Mouse (Mus musculus) mesoderm, embryonic 11.5 days (tissue): ENCODE measurements around the gene Cnih2.

Experiments
- DNase-seq: peaks from one replicate; pipeline ENCODE4 v3.0.0-alpha.2; 2012; ENCODE audit warnings: low read depth, low spot score

The Cnih2 gene

GRCm38 (mm10) chr19:5098363-5099143 lies at the start of gene Cnih2:
TSS of gene Cnih2 (minus strand) at chr19:5098521.
- peak; percentile 68 for DNase-seq

GRCm38 (mm10) chr19:5139640-5140039 lies 41.3 kb upstream of the Cnih2 start:
- DNase-seq = peak; percentile 53

- no peak for DNase-seq
Measured at GRCm38 (mm10) chr19:5131237-5131636, 32.9 kb upstream of the Cnih2 start.

- no peak for DNase-seq
Measured at GRCm38 (mm10) chr19:5129770-5130169, 31.4 kb upstream of the Cnih2 start.

- DNase-seq = no peak
Measured at GRCm38 (mm10) chr19:5124055-5124614, 25.8 kb upstream of the Cnih2 start.

- no peak for DNase-seq
Measured at GRCm38 (mm10) chr19:5123241-5123640, 24.9 kb upstream of the Cnih2 start.

GRCm38 (mm10) chr19:5122492-5122891 lies 24.2 kb upstream of the Cnih2 start:
- DNase-seq = no peak

GRCm38 (mm10) chr19:5118384-5118698 lies 20.0 kb upstream of the Cnih2 start, which contains the start of gene Klc2:
TSS of gene Klc2 (minus strand) at chr19:5118560.
- no peak for DNase-seq

GRCm38 (mm10) chr19:5117494-5118383 lies 19.4 kb upstream of the Cnih2 start:
- DNase-seq = peak; percentile 93

GRCm38 (mm10) chr19:5113783-5114182 lies 15.5 kb upstream of the Cnih2 start:
- no peak for DNase-seq

- DNase-seq = no peak
Measured at GRCm38 (mm10) chr19:5109659-5110453, 11.5 kb upstream of the Cnih2 start.

- no peak for DNase-seq
Measured at GRCm38 (mm10) chr19:5108702-5109101, 10.4 kb upstream of the Cnih2 start.

- DNase-seq = no peak
Measured at GRCm38 (mm10) chr19:5108271-5108575, 9.9 kb upstream of the Cnih2 start.

GRCm38 (mm10) chr19:5107556-5108270 lies 9.4 kb upstream of the Cnih2 start:
- no peak for DNase-seq

- peak; percentile 99 for DNase-seq
Measured at GRCm38 (mm10) chr19:5106731-5107191, 8.4 kb upstream of the Cnih2 start, which contains the start of gene Rab1b. TSS of gene Rab1b (minus strand) at chr19:5107072.

- DNase-seq = no peak
Measured at GRCm38 (mm10) chr19:5106074-5106473, 7.8 kb upstream of the Cnih2 start.

- DNase-seq = peak; percentile 63
Measured at GRCm38 (mm10) chr19:5097521-5098362, 579 bp downstream of the Cnih2 start.

- DNase-seq = no peak
Measured at GRCm38 (mm10) chr19:5095887-5096474, 2.3 kb downstream of the Cnih2 start.

- DNase-seq = no peak
Measured at GRCm38 (mm10) chr19:5094746-5095417, 3.4 kb downstream of the Cnih2 start.
